Mouse (Mus musculus): Measurements from ENCODE around the gene Nono. TPM values are rescaled to one million over a fixed set of nuclear protein-coding genes. Genes with fewer than 3 reads are reported as not detected.
"Not testable (repeated sequence)": the region's sequence is repeated elsewhere in the genome, so short reads cannot be mapped to it uniquely, and the experiment has no call there.

Nono gene
- polyA plus RNA-seq, 1 experiment from 2014 or later = 506 TPM

DNA sequence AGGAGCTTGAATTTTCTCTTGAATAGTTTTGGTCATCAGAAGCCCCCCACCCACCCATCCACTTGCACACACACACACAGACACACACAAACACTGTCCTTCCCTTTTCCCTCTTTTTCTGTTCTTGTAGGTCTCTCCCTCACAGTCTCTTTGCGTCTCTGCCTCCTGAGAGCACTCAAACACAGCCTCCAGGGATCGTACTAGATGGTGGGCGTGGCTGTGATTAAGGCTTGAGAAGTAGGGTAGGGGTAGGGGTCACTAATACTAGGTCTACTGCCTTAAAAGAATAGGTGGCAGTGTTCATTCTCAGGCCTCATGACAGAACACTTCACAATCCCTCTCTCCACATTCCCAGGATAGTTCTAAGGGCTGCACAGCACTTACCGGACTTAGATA is 8.4 kb upstream of the Nono start, which contains the start of gene Zmym3:
Zmym3 (minus strand) TSS at position 150 of the 396 bp plus-strand sequence.
- H3K4me1 ChIP-seq = peaks cover 15% of the 10 kb centered on the region
- H3K27me3 ChIP-seq = peaks cover 12% of the 10 kb centered on the region; the same call in 1 of the 2 replicates
- ATAC-seq (ENCODE audit: low FRiP score, low read depth) = no peak
- peak within 1 kb of the TSS; percentile 59 for H3K4me3 ChIP-seq
- no peaks in the 10 kb centered on the region for H3K9me3 ChIP-seq
- peak within 1 kb of the TSS; percentile 76; the same call in 1 of the 2 replicates for H3K27ac ChIP-seq
- H3K36me3 ChIP-seq = peaks cover 7% of the 10 kb centered on the region
- WGBS = 24% methylated on average over 4 of the region's 4 CpGs
- H3K4me2 ChIP-seq (replicated peaks) = peak within 1 kb of the TSS; percentile 62
- H3K9ac ChIP-seq = peak within 1 kb of the TSS; percentile 74

DNA sequence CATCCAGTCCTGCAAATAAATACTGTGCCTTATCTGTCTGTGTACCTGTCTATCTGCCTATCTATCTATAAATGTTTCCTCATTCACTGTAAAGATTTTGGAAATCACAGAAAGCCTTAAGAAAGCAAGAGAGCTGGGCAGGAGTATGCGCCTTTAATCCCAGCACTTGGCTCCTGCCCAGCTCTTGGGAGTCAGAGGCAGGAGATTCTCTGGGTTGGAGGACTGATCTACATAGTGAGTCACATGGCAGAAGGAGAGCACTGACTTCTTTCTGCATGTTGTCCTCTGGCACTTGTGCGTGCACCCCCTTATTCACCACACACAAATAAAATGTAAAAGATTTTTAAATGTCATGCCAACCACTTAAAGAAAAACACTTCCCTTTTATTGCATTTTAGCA is 5.7 kb upstream of the Nono start:
- H3K4me1 ChIP-seq = peaks cover 6% of the 10 kb centered on the region
- no peaks in the 10 kb centered on the region for H3K36me3 ChIP-seq
- no peak overlapping the region for H3K27ac ChIP-seq
- no peak overlapping the region for H3K9ac ChIP-seq
- peaks cover 12% of the 10 kb centered on the region; the same call in 1 of the 2 replicates for H3K27me3 ChIP-seq
- H3K9me3 ChIP-seq = no peaks in the 10 kb centered on the region
- no peak overlapping the region for H3K4me2 ChIP-seq (replicated peaks)
- H3K4me3 ChIP-seq = no peak overlapping the region
- no peak for ATAC-seq (ENCODE audit: low FRiP score, low read depth)
- WGBS = 81% methylated on average over 2 of the region's 2 CpGs

GRCm38 (mm10) chrX:101427774-101428173 is 1.3 kb upstream of the Nono start:
- Histone ChIP-seq H3K9me3 (no peaks in the 10 kb centered on the region), H3K4me3 (no peak overlapping the region), H3K36me3 (peaks cover 4% of the 10 kb centered on the region; the same call in 1 of the 2 replicates), H3K4me1 (no peaks in the 10 kb centered on the region), H3K27ac (no peak overlapping the region), H3K27me3 (peaks cover 4% of the 10 kb centered on the region; the same call in 1 of the 2 replicates), H3K4me2 (replicated peaks) (no peak overlapping the region), H3K9ac (no peak overlapping the region)
- no peak for ATAC-seq (ENCODE audit: low FRiP score, low read depth)
- 0% methylated on average over 1 of the region's 1 CpGs for WGBS

DNA sequence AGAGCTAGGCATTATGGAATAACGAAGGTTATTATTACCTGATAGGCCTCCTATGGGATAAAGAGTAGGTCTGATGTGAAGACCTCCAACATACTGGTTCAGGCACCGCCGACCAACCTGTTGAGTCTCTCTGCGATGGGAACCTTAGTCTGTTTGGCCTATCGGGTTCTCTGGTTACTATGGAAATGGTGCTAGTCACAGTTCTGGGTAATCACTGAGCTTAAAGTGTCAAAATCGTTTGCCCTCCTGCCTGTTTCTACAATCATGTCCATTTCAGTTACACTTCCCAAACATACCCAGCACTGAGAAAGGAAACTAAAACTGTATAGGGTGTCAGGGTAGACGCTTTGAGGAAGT is 355 bp upstream of the Nono start:
- H3K27ac ChIP-seq = peak overlapping the region; percentile 83; the same call in 1 of the 2 replicates
- no peak for ATAC-seq (ENCODE audit: low FRiP score, low read depth)
- H3K27me3 ChIP-seq = peaks cover 4% of the 10 kb centered on the region; the same call in 1 of the 2 replicates
- peak overlapping the region; percentile 65 for H3K4me3 ChIP-seq
- peak overlapping the region; percentile 56 for H3K4me2 ChIP-seq (replicated peaks)
- H3K9me3 ChIP-seq = no peaks in the 10 kb centered on the region
- H3K36me3 ChIP-seq = peaks cover 8% of the 10 kb centered on the region; the same call in 1 of the 2 replicates
- no peak overlapping the region for H3K9ac ChIP-seq
- 22% methylated on average over 7 of the region's 7 CpGs for WGBS
- no peaks in the 10 kb centered on the region for H3K4me1 ChIP-seq

GRCm38 (mm10) chrX:101429976-101430375 is 858 bp downstream of the Nono start:
- Histone ChIP-seq H3K36me3 (peaks cover 12% of the 10 kb centered on the region; the same call in 1 of the 2 replicates), H3K4me1 (no peaks in the 10 kb centered on the region), H3K27me3 (peaks cover 4% of the 10 kb centered on the region; the same call in 1 of the 2 replicates), H3K4me3 (peak overlapping the region; percentile 65), H3K9me3 (no peaks in the 10 kb centered on the region), H3K27ac (peak overlapping the region; percentile 96), H3K9ac (peak overlapping the region; percentile 87), H3K4me2 (replicated peaks) (peak overlapping the region; percentile 60)
- 19% methylated on average over 14 of the region's 14 CpGs for WGBS
- peak; percentile 33; the same call in 1 of the 2 replicates for ATAC-seq (ENCODE audit: low FRiP score, low read depth)

GRCm38 (mm10) chrX:101448886-101449475 is 19.9 kb downstream of the Nono start, which contains the start of gene Itgb1bp2:
TSS of gene Itgb1bp2 (plus strand) at chrX:101449088.
- H3K9ac ChIP-seq = no peak within 1 kb of the TSS
- H3K4me3 ChIP-seq = no peak within 1 kb of the TSS
- H3K9me3 ChIP-seq = no peaks in the 10 kb centered on the region
- H3K36me3 ChIP-seq = peaks cover 70% of the 10 kb centered on the region
- no peak for ATAC-seq (ENCODE audit: low FRiP score, low read depth)
- H3K27ac ChIP-seq = no peak within 1 kb of the TSS
- H3K4me1 ChIP-seq = no peaks in the 10 kb centered on the region
- H3K4me2 ChIP-seq (replicated peaks) = no peak within 1 kb of the TSS
- 84% methylated on average over 4 of the region's 4 CpGs for WGBS
- H3K27me3 ChIP-seq = peaks cover 4% of the 10 kb centered on the region; the same call in 1 of the 2 replicates

DNA sequence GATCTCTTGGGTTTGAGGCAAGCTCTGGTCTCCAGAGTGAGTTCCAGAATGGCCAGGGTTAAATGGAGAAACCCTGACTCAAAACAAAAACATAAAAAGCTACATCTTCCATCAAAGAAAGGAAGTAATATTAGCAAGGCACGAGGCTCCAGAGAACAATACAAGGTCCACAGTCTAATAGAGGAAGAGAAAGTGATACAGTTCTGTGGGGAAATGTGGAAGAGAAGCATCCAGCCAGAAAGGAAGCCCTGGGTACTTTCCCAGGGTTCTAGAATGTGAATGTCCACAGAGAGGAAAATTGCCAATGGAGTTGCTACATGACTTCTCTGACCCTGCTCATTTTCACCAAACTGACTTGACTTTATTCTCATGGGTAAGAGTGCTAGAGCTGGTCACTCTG is 22.0 kb downstream of the Nono start:
- H3K27me3 ChIP-seq = peaks cover 4% of the 10 kb centered on the region; the same call in 1 of the 2 replicates
- H3K4me1 ChIP-seq = no peaks in the 10 kb centered on the region
- H3K27ac ChIP-seq = no peak overlapping the region
- H3K9me3 ChIP-seq = no peaks in the 10 kb centered on the region
- WGBS = 71% methylated on average over 1 of the region's 1 CpGs
- no peak overlapping the region for H3K4me3 ChIP-seq
- H3K9ac ChIP-seq = no peak overlapping the region
- peaks cover 50% of the 10 kb centered on the region for H3K36me3 ChIP-seq
- no peak for ATAC-seq (ENCODE audit: low FRiP score, low read depth)
- no peak overlapping the region for H3K4me2 ChIP-seq (replicated peaks)

DNA sequence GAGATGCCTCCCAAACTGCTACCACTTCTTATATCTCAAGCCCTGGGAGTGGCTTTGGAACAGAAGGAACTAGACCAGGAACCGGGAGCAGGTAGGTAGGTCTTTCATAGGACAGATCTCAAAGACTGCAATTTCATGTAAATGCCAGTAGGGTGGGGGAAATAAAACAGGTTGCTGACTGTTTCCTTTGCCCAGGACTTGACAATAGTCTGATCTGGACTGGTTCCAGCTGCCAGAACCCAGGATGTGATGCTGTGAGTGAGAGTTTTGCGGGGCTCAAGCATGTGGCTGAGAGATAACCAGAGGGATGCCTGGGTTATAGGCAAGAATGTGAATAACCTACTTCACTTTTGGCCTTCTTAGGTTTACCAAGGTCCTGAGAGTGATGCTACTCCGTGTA is 22.5 kb downstream of the Nono start:
- Histone ChIP-seq H3K9ac (no peak overlapping the region), H3K4me3 (no peak overlapping the region), H3K4me2 (replicated peaks) (no peak overlapping the region), H3K27ac (no peak overlapping the region), H3K4me1 (no peaks in the 10 kb centered on the region), H3K9me3 (no peaks in the 10 kb centered on the region), H3K36me3 (peaks cover 47% of the 10 kb centered on the region), H3K27me3 (peaks cover 4% of the 10 kb centered on the region; the same call in 1 of the 2 replicates)
- no peak for ATAC-seq (ENCODE audit: low FRiP score, low read depth)
- WGBS = 88% methylated on average over 3 of the region's 3 CpGs

DNA sequence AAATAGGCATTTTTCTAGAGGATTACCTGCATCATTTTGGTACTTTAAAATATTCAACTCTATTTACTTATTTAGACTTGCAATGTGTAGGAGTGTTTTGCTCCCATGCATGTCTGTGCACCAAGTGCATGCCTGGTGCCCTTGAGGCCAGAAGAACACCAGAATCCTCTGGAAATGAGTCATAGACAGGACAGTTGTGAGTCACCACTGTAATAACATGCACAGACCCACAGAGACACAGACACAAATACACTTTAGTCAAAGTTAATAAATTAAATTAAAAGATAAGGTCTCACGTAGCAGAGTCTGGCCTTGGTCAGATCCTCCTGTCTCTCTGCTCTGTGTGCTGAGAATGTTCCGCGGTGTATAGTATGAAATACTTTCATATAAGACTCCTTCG is 43.1 kb downstream of the Nono start:
- no peaks in the 10 kb centered on the region for H3K4me1 ChIP-seq
- WGBS = 96% methylated on average over 4 of the region's 4 CpGs
- H3K4me2 ChIP-seq (replicated peaks) = no peak overlapping the region
- H3K4me3 ChIP-seq = no peak overlapping the region
- no peaks in the 10 kb centered on the region for H3K9me3 ChIP-seq
- no peaks in the 10 kb centered on the region for H3K27me3 ChIP-seq
- H3K27ac ChIP-seq = no peak overlapping the region
- H3K9ac ChIP-seq = no peak overlapping the region
- ATAC-seq (ENCODE audit: low FRiP score, low read depth) = no peak
- peaks cover 36% of the 10 kb centered on the region for H3K36me3 ChIP-seq

DNA sequence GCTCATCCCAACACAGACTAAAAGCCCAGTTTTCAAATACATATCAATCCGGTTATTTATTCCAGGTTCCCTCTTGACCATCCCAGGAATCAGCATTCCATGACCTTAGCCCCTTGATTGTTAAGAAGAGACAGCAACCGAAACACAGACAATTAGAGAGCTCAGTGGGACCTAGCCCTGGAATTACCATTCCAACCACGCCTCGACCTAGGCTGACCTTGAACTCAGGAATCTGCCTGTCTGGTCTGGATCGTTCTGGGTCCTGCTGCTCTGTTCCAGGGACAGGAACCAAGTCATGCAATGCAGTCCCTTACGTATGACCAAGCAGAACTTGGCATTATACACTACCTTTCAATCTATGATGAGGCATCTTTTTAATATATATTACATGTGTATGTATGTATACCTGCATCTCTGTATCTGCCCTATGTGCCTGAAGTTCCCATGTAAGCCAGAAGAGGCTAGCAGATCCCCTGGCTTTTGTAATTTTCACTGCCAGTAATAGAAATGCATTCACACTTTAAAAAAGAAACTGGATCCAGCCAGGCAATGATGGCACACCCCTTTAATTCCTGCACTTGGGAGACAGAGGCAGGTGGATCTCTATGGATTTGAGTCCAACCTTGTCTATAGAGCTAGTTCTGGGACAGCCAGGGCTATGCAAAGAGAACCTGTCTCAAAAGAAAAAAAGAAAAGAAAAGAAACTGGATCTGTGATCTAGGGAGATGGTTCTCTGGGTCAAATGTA is 52.7 kb downstream of the Nono start:
- Histone ChIP-seq H3K9ac (no peak overlapping the region), H3K4me3 (no peak overlapping the region), H3K27ac (no peak overlapping the region), H3K27me3 (no peaks in the 10 kb centered on the region; the same call in 1 of the 2 replicates), H3K9me3 (no peaks in the 10 kb centered on the region), H3K4me1 (no peaks in the 10 kb centered on the region), H3K4me2 (replicated peaks) (no peak overlapping the region), H3K36me3 (peaks cover 24% of the 10 kb centered on the region)
- ATAC-seq (ENCODE audit: low FRiP score, low read depth) = no peak
- WGBS = 80% methylated on average over 6 of the region's 6 CpGs

GRCm38 (mm10) chrX:101486487-101487152 is 57.5 kb downstream of the Nono start:
- WGBS = 33% methylated on average over 11 of the region's 12 CpGs
- not testable (repeated sequence) for ATAC-seq (ENCODE audit: low FRiP score, low read depth)

More at GRCm38 (mm10) chrX:101486487-101487152, 57.5 kb downstream of the Nono start:
- not testable (repeated sequence) for H3K36me3 ChIP-seq; H3K4me1 ChIP-seq; H3K9me3 ChIP-seq; H3K27me3 ChIP-seq; H3K9ac ChIP-seq; H3K4me3 ChIP-seq; H3K27ac ChIP-seq; H3K4me2 ChIP-seq (replicated peaks)

All from limb, embryonic 13.5 days (tissue).